Mouse (Mus musculus) CH12.LX (cell line): ENCODE measurements around the gene Dusp10. TPM values are rescaled to one million over a fixed set of nuclear protein-coding genes. Genes with fewer than 3 reads are reported as not detected.

Experiments
- DNase-seq: peaks from one replicate; pipeline ENCODE4 v3.0.0-alpha.2; 2013; ENCODE audit errors: extremely low read depth
- H3K27ac ChIP-seq: 2 replicates; pipeline ENCODE4 v1.5.1; 2012; ENCODE audit warnings: low read depth, mild to moderate bottlenecking, control low read depth, moderate library complexity; ENCODE audit not compliant: insufficient read depth
- H3K27me3 ChIP-seq: replicated peaks from 2 replicates; pipeline ENCODE3; 2012; ENCODE audit warnings: inconsistent platforms
- H3K36me3 ChIP-seq, 2 experiments: replicated peaks in 1 of 2; 2 replicates each; pipeline versions ENCODE3 to v1.6.1; 2012; ENCODE audit warnings: inconsistent platforms in 1 of 2, low read length in 1 of 2, mild to moderate bottlenecking in 1 of 2, mixed read lengths in 1 of 2, moderate library complexity in 1 of 2; ENCODE audit not compliant: control insufficient read depth in 1 of 2, insufficient read depth in 1 of 2
- H3K4me1 ChIP-seq, 2 experiments: 2 replicates each; pipeline ENCODE4 v1.6.1; 2012; ENCODE audit warnings: inconsistent platforms in 1 of 2, moderate library complexity in 1 of 2; ENCODE audit not compliant: insufficient read depth in 2 of 2, control insufficient read depth in 1 of 2
- H3K4me2 ChIP-seq: 2 replicates; pipeline ENCODE4 v1.6.1; 2012; ENCODE audit warnings: low read depth, mild to moderate bottlenecking, control low read depth; ENCODE audit not compliant: poor library complexity, insufficient read depth, severe bottlenecking
- H3K4me3 ChIP-seq, 3 experiments: fragments of 150-350 bp in 1 of 3; sonication (generic) in 1 of 3; replicated peaks in 1 of 3; 2 replicates each; pipeline versions ENCODE3 to v1.5.1; 2011 to 2012; ENCODE audit warnings: low read depth in 2 of 3, low read length in 2 of 3, mild to moderate bottlenecking in 2 of 3, moderate library complexity in 2 of 3, control low read depth in 1 of 3, improper control_type of control experiment in 1 of 3, inconsistent platforms in 1 of 3, mixed read lengths in 1 of 3; ENCODE audit not compliant: poor library complexity in 1 of 3
- H3K79me2 ChIP-seq: replicated peaks from 2 replicates; pipeline ENCODE4 v1.6.1; 2012; ENCODE audit warnings: mild to moderate bottlenecking, moderate library complexity; ENCODE audit not compliant: control insufficient read depth, poor library complexity, insufficient read depth, severe bottlenecking; ENCODE audit errors: extremely low read depth
- H3K9ac ChIP-seq: 2 replicates; pipeline ENCODE4 v1.6.1; 2012; ENCODE audit warnings: low read depth, mild to moderate bottlenecking, control low read depth, moderate library complexity; ENCODE audit not compliant: insufficient read depth
- H3K9me3 ChIP-seq: replicated peaks from 2 replicates; pipeline ENCODE3; 2012; ENCODE audit warnings: low read length, inconsistent platforms, mixed read lengths
- CHD2 ChIP-seq: IDR thresholded peaks from 2 replicates; pipeline ENCODE4 v1.6.1; 2011; ENCODE audit warnings: low read length, improper control_type of control experiment
- JUN ChIP-seq: IDR thresholded peaks from 2 replicates; pipeline ENCODE4 v1.6.1; 2011; ENCODE audit warnings: low read depth, mild to moderate bottlenecking, low read length, improper control_type of control experiment, moderate library complexity; ENCODE audit not compliant: insufficient read depth
- USF1 ChIP-seq: IDR thresholded peaks from 2 replicates; pipeline ENCODE4 v1.6.1; 2014; ENCODE audit warnings: low read depth, mild to moderate bottlenecking, inconsistent platforms, low read length, improper control_type of control experiment
- ZMIZ1 ChIP-seq: IDR thresholded peaks from 2 replicates; pipeline ENCODE4 v1.6.1; 2012; ENCODE audit warnings: low read depth, mild to moderate bottlenecking, inconsistent platforms, low read length, improper control_type of control experiment
- ZNF384 ChIP-seq: IDR thresholded peaks from 2 replicates; pipeline ENCODE4 v1.6.1; 2012; ENCODE audit warnings: low read depth, low read length, improper control_type of control experiment, inconsistent platforms
- dilution Hi-C: fragments of 300-500 bp; cut with MboI; formaldehyde crosslinking; loops from 2 replicates; pipeline ENCODE4 v1.14.3; 2020; ENCODE audit warnings: low sequenced_read_pairs; ENCODE audit not compliant: extremely low pct_unique_long_range_greater_than_20kb, extremely low pct_ligation_motif_present
- in situ Hi-C: fragments of 300-500 bp; cut with MboI; formaldehyde crosslinking; loops from 3 replicates; pipeline ENCODE4 v1.14.3; 2019; ENCODE audit warnings: low sequenced_read_pairs, low pct_ligation_motif_present, low pct_unique_long_range_greater_than_20kb, mixed read lengths
- polyA plus RNA-seq: library from polyadenylated mRNA; unstranded; fragments of >175 nt; gene quantifications from 2 replicates; pipeline ENCODE4 v1.2.1, GENCODE M21; 2012; ENCODE audit warnings: low read depth; ENCODE audit not compliant: insufficient read length
- total RNA-seq, 2 experiments: library from RNA; depleted of rRNA; stranded (reverse); fragments of 300-350 nt in 1 of 2; fragments of >200 nt in 1 of 2; gene quantifications; 2 replicates each; pipeline ENCODE4 v1.2.3; 2012 to 2014

Gene Dusp10
- total and polyA plus RNA-seq, 3 experiments = 2.8 to 16.1 (median 14.2) TPM

DNA sequence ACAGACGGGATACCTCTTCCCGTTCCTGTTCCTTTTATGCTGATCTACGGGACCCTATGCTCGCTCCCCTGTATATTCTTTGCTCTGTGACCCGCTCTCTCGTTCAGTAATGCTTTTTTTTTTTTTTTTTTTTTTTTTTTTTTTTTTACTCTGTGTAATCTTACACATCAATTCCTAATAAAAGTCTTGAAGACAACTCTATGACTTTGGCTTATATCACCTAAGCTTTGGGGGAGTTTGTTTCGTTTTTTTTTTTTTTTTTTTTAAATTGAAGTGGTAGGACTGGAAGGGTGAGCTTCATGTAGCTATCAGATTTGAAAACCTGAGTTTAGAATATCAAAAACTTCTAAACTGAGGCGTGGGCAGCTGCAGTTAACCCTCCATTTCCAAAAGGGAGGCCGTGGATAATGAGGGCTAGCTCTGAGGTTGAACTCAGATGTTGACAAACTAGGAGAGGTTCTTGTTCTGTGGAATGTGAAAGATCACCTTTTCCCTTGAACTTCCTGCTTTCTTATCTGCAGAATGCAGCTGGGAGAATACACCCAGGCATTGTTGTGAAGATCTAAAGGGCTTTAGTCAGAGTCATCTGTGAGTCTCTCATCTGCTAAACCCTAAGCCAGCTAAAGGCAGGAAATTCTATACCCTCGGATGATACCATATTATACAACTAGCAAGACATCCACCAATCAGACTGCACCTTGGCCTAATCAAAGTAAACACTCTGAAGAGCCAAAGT lies 3.1 kb downstream of the Dusp10 start:
- H3K9ac ChIP-seq = no peak overlapping the region
- DNase-seq = no peak

DNA sequence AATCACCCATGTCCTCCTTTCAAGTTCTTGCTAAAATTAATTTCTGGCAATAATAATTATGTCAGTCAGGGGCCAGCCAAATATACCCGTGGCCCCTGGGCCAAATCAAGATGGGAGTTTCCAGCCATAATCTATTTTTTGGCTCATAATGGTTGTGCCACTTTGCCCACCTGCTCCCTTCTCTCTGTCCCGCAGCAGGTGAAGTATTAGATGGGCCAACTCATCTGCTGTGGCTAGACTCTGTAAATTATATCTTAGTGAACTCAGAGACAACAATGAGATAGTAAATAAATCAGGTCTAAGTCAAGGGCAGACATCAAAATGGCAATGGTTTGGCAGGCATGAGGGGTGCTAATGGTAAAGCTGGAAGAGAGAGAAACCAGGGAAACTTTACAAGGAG lies 4.5 kb downstream of the Dusp10 start:
- Histone ChIP-seq H3K4me3 (no peak overlapping the region), H3K9me3 (peaks cover 1% of the 10 kb centered on the region), H3K36me3 (no peaks in the 10 kb centered on the region), H3K27ac (no peak overlapping the region), H3K4me2 (no peak overlapping the region), H3K9ac (no peak overlapping the region), H3K4me1 (peaks cover 7 to 53% of the 10 kb centered on the region in 2 experiments; a peak in 3 of 4 replicates), H3K79me2 (no peaks in the 10 kb centered on the region), H3K27me3 (no peaks in the 10 kb centered on the region)
- no peak for TF ChIP-seq ZMIZ1
- DNase-seq = no peak
- dilution Hi-C loops (no loop called here), in situ Hi-C loops (no loop called here)

More for the DNA sequence above, 3.1 kb downstream of the Dusp10 start:
- Histone ChIP-seq H3K36me3 (no peaks in the 10 kb centered on the region), H3K9me3 (peaks cover 3% of the 10 kb centered on the region), H3K4me2 (no peak overlapping the region), H3K27me3 (no peaks in the 10 kb centered on the region), H3K27ac (no peak overlapping the region), H3K79me2 (no peaks in the 10 kb centered on the region), H3K4me3 (no peak overlapping the region), H3K4me1 (peaks cover 7 to 55% of the 10 kb centered on the region in 2 experiments; a peak in 3 of 4 replicates)
- dilution Hi-C loops (no loop called here), in situ Hi-C loops (no loop called here)
- TF ChIP-seq ZNF384 (peak; percentile 75), JUN (no peak)
- TF ChIP-seq, all 38 proteins: peak for 1

DNA sequence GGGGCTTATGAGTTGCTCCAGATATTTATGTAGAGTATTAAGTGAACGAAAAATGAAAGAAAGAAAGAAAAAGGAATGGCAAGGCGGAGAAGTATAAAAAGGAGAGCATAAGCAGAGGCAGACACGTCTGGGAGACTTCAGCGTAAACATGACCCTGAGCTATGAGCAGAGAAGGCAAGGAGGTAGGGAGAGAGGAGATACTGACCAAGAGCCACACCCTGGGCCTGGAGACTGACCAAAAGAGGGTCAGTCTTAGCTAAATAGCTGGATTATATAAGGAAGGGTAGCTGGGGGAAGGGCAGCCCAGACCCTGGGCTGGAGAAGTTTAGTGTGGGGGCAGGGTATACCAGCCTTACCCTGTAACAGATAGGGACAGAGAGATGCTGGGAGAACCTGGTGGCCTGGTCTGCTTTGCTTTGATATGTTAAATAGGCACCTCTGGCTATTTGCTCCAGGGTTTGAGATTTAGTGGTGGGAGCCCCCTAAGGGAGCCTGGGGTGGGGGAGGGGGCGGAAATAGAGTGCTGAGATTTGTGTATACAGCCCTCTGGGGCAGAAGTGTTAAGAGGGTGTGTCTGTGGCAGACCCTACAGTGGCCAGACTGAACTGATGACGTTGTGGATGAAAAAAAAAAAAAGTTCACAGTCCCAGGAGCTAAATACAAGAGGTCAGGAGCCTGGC lies 6.1 kb downstream of the Dusp10 start:
- Histone ChIP-seq H3K4me3 (no peak overlapping the region), H3K36me3 (no peaks in the 10 kb centered on the region), H3K79me2 (no peaks in the 10 kb centered on the region), H3K9ac (no peak overlapping the region)
- dilution Hi-C loops = no loop called here
- TF ChIP-seq CHD2 (0 out of 2 replicates have a peak, but pooled peaks have one; percentile 20), USF1 (no peak)
- TF ChIP-seq, all 38 proteins: peak for 1
- Histone ChIP-seq H3K27ac (no peak overlapping the region), H3K4me2 (no peak overlapping the region), H3K4me1 (peaks cover 3 to 58% of the 10 kb centered on the region in 2 experiments; a peak in 3 of 4 replicates), H3K9me3 (no peaks in the 10 kb centered on the region), H3K27me3 (no peaks in the 10 kb centered on the region)
- in situ Hi-C loops = no loop called here
- DNase-seq = no peak
